In the genomic region with DNA sequence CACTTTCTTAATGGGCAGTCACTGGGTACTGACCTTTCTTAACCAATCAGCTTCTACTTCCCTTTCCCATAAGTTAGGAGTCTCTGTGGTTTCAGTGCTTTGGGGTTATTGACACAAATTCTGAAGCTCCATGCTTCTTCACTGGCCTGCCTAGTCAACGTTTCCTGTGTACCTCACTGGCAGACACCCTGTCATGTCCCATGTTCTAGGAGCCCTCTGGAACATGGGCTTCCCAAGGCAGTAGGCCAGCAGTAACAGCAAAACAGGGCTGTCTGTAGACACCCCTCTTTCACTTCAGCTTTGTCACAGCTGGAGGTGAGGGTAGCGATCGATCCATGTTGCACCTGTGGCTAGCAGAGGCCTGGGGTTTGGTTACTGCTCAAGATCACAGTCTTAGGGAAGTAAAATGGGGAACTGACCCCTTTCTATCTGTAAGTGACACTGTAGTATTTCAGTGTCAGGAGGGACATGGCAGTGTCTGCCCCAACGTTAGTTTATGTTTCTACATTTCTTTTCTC, we compare ENCODE assay signal across 8 mouse cellular contexts. TPM values are rescaled to one million over a fixed set of nuclear protein-coding genes. Genes with fewer than 3 reads are reported as not detected.
DNase-seq lines count a peak whose midpoint lies in the region; ATAC-seq lines count a peak whose summit lies in the region.
"Had no signal": no experiment of that assay in that cellular context is flagged by ENCODE, and none has a peak within 500 bp of the region (broad histone marks: within the 10 kb centered on the region; RNA-seq: fewer than 3 reads in every experiment).

No protein-coding gene starts in this region.

- peaks cover 11% of the 10 kb centered on the region for H3K36me3 ChIP-seq in megakaryocyte, embryonic 14.5 days (replicated peaks; ENCODE audit: low read length)

- peak overlapping the region; percentile 80 for H3K4me3 ChIP-seq in megakaryocyte, embryonic 14.5 days (replicated peaks)

- no peaks in the 10 kb centered on the region for H3K9me3 ChIP-seq in megakaryocyte, embryonic 14.5 days

- no peaks in the 10 kb centered on the region for H3K27me3 ChIP-seq in megakaryocyte, embryonic 14.5 days (replicated peaks)

- H3K4me1 ChIP-seq in megakaryocyte, embryonic 14.5 days = peaks cover 88% of the 10 kb centered on the region

- peak; percentile 72 for ATAC-seq in granulocyte monocyte progenitor cell, adult 5-6 weeks (replicated peaks; ENCODE audit: poor library complexity, severe bottlenecking)

- DNase-seq in urinary bladder, adult 2 months (ENCODE audit: low spot score) = peak; percentile 17
- DNase-seq in urinary bladder, postnatal 10 days (ENCODE audit: low spot score) = no peak
- no peak for DNase-seq in ovary, postnatal 36 days (ENCODE audit: low spot score)
- no peak for DNase-seq in yolk sac, embryonic 10.5 days (ENCODE audit: low spot score)
- no peak for DNase-seq in embryo, embryonic 9.5 days (ENCODE audit: extremely low spot score)
- DNase-seq: right cerebral cortex, postnatal 4 days had no signal

RNA-seq across cellular contexts. Expression of gene Rapgef1, which starts 4.6 kb away (rescaled TPM):
- polyA plus RNA-seq in urinary bladder, adult 2 months (2012; rRNA removed) = 29.0 and 34.9 TPM in 2 replicates
- total RNA-seq in granulocyte monocyte progenitor cell, adult 5-6 weeks (2014; fragmentation: Nextera tagmentation) = 29.6 and 31.9 TPM in 2 replicates
- 16.7 and 21.9 TPM in 2 replicates for total RNA-seq in granulocyte monocyte progenitor cell, adult 5-6 weeks (2017)
- 13.8 and 14.5 TPM in 2 replicates for polyA plus RNA-seq in megakaryocyte, embryonic 14.5 days (2012; ENCODE audit: insufficient read depth, low replicate concordance)
